Mouse (Mus musculus): ENCODE measurements around the gene Tph2. TPM values are rescaled to one million over a fixed set of nuclear protein-coding genes. Genes with fewer than 3 reads are reported as not detected.
A peak's percentile ranks its signal among the peaks of the same experiment; 100 is the strongest.

Gene Tph2
- total RNA-seq, 2 experiments from 2014 or later: not detected

DNA sequence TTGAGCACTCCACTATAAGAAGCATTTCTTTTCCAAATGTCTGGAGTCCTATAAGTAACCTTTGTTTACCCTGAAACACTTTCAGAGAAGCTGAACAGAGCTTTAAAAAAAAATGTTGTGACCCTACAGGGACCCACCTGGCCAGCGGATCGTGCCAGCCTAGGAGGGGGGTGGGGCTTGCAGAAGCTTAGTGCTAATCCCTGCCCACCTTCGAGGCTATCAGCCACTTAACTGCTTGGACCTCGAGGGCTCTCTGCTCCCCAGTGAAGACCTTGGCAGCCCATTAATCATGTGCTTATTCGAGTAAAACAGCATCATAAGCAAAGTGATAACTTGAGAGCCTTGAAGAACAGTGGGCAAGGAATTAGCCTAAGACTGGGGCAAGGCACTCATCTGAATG is 40.3 kb downstream of the Tph2 start:
- no peak for ATAC-seq (replicated peaks; ENCODE audit: poor library complexity, severe bottlenecking)

DNA sequence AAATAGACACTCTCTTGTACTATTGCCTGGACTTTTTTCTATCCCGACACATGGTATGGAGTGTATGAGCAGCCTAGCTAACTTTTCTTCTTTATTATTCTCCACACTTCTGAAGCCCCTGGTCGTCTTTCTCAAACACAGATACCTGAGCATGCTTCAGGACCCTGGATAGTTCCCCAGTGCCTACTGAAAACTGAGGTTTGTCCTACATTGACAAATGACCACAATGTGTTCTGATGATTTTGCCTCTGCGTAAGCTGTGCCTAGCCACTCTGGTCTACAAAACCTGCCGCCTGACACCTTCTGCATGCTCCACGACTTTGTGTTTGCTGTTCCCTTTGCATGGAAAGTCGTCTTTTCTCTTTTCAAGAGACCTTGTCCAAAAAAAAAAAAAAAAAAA is 41.2 kb downstream of the Tph2 start:
- no peak; the same call in 1 of the 2 replicates for ATAC-seq (replicated peaks; ENCODE audit: poor library complexity, severe bottlenecking)

DNA sequence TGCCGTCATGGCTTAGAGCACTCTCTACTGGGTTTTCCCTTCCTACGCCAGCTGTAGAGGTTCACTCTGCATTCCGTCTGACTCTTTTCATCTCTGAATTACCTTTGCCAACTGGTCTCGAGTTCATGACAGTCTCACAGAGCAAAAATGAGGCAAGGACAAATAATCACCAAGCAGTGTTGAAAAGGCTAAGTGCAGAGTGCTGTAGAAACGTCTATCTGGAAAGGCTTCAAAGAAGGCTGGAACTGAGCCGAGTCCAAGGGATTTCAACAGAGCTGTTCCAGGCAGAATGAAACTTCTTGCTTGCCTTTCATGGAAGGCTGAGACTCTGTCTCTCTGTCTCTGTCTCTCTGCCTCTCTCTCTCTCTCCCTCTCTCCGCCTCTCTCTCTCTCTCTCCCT is 47.8 kb downstream of the Tph2 start:
- no peak for ATAC-seq (replicated peaks; ENCODE audit: poor library complexity, severe bottlenecking)

DNA sequence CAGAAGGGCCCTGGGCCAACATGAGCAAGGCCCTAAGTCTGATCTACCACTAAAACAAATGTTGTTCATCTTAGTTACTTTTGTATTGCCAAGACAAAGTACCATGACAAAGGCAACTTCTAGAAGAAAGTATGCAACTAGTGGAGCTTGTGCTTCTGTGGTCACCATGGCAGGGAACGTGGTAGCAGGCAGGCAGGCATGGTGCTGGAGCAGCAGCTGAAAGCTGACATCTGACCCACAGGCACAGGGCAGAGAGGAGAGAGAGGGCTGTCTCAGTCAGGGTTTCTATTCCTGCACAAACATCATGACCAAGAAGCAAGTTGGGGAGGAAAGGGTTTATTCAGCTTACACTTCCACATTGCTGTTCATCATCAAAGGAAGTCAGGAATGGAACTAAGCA is 56.9 kb downstream of the Tph2 start:
- ATAC-seq (replicated peaks; ENCODE audit: poor library complexity, severe bottlenecking): no peak

DNA sequence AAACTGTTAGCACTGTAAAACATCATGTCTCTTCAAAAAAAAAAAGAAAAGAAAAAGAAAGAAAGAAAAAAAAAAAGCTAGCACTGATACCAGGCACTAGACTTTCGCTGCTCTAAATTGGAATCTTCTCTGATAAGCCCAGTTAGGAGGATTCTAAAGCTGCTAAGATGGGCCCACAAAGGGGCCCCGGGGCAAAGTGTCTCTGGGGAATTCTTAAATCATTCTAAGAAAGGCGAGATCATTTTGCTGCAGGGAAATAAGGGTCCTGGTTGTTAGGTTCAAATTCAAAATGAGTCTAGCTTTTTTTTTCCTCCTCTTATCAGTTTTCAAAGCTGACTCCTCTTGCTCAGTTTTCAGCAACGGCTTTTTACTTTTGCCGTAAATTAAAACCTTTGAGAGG is 59.3 kb downstream of the Tph2 start:
- ATAC-seq (replicated peaks; ENCODE audit: poor library complexity, severe bottlenecking): no peak

DNA sequence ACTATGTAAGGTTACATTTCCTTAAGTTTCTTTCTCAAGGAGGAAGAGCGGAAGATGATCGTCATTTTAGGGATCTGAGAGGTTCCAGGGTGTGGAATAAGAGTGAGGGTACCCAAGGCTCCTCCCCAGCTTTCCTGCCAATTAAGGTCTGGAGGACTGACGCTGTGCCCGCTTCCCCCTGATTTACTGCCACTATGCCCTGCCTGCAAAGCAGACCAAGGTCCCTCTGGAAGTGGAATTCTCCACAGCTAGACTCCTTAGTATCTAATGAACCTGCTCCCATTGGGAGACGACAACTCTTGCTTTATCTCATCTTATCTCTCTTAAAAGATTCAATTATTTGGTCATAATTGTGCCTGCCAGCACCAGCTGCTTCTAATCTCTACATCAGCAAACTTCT is 59.8 kb downstream of the Tph2 start:
- ATAC-seq (replicated peaks; ENCODE audit: poor library complexity, severe bottlenecking): no peak

DNA sequence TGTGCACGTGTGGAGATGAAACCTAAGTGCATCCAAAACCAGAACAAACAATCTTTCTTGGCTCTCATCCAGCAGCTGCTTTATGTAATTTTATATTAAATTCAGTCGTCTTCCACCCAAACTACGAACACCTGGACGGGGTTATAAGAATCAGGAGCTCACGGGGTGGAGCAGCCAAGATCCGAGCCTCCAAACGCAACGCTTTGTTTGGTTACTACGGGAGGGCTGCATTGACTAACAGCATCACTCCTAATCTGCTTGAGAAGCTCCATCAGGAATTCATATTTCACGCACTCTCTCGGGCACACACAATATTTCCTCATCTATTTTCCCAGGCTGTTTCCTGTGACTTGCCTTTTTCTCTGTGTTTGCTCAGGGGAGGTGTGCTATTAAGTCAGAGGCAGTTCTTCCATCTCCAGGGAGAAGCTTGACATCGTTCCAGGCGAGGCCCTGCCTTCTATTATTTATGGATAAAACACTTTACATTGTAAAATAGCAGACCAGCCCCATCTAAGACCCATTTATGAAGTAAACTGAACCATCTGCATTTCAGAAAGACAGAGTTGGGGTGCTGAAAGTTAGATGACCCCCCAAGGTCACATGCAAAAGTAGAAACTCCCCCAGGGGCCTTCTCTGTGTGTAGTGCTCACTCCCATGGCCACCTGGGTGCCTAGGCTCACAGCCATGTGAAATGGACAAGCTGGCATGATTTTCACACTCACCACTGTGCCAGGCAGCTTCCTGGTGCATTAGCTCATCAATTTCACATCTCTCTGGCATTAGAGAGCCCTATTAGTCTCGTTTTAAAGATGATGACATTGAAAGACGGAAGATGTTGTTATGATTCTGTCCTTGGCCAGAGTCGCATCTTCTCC is 76.9 kb downstream of the Tph2 start:
- ATAC-seq (replicated peaks; ENCODE audit: poor library complexity, severe bottlenecking): no peak

DNA sequence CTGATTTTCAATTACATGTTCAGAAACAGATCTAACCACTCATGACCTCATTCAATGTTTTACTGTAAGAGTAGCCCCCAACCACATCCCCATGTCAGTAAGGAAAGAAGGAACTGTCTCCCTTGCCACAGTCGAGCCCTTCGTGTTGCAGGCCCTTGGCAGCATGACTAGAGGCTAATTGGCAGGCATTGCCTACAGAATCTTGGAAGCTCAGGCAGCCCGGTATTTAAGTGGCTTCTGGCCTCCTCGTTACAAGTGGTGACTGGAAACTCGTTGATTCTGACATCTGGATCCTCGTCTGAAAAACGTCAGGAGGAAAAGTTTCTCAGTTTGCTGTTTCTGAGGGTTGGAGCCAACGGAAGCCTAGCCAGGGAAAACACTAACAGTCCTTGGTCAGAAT is 80.6 kb downstream of the Tph2 start:
- ATAC-seq (replicated peaks; ENCODE audit: poor library complexity, severe bottlenecking): no peak

DNA sequence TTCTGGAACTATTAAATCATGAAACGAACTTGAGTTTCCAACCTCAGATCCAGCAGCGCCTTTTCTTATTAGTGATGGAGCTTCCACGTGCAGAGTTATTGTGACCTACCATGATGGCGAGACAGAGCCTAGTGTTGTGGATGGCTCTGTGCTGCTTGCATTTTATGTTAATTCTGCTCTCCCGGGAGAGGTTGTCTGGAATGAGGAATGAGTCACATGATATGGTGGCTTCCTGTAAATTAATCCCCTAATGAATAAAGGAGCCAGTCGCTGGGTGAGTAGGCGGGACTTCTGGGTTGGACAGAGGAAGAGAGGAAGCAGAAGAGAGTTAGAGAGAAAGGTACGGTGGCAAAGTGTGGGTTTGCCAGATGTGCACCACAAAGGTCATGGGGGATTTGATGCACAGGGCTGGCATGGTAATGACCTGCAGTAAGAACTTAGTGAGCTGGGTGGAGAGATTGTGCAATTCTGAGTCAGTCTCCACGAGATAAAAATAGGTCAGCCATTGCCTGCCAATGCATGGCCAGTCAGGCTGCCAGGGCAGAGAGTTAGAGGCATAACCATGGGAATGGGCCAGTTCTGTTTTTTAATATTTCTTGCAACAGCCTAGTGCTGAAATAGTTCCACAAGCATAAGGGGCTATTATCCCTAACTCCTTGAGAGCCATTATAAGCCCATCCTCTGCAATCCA is 84.8 kb downstream of the Tph2 start:
- ATAC-seq (replicated peaks; ENCODE audit: poor library complexity, severe bottlenecking): peak; percentile 75

DNA sequence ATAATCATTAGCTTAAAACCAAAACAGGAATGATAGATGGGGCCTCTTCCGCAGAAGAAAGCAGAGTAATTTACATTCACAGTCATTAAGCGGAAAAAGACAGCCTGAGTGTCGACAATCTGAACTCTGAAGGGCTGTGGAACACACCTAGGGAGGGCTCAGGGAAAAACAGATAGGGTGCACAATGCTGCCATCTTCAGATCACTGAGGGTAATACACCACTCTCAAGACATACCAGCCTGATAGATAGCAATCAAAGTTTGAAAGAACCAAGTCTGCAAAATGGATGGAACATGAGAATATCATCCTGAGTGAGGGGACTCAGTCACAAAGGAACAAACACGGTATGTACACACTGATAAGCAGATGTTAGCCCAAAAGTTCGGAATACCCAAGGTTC is 87.7 kb downstream of the Tph2 start:
- peak; percentile 83 for ATAC-seq (replicated peaks; ENCODE audit: poor library complexity, severe bottlenecking)

DNA sequence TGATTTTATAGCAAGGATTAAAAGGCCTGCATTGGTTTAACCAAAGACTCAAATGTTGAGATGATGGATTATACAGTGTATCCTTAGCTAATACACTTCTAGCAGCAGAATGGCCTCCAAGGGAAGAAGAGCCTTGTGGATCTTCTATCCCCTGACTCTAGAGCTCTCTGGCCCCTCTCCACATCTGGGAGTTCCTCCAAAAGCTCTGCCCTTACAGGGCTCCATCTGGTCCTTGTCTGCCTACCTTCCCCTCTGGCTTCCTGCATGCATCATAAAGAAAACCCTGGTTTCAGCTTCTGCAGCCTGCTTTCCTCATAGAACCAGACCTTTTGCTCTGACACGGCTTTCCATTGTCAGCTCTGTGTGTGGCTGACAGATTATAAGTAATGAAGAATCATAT is 88.6 kb downstream of the Tph2 start:
- no peak for ATAC-seq (replicated peaks; ENCODE audit: poor library complexity, severe bottlenecking)

DNA sequence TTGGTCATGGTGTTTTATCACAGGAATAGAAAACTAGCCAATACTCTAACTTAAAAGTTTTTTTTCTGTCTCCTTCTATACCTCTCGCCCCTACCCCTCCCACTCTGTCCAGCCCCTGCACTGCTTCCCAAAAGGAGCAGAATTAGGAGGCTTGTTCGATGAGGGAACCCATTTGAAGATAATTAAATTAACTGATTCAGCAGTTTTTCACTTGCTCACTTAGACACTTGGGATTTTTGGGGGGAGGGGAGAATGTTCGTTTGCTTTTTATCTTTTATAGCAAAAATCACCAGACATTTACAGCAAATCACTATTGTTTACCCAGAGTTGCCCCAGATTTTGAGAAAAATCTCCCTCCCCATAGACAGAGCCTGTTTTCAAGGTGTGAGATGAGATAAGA is 106.6 kb downstream of the Tph2 start:
- ATAC-seq (replicated peaks; ENCODE audit: poor library complexity, severe bottlenecking): no peak

DNA sequence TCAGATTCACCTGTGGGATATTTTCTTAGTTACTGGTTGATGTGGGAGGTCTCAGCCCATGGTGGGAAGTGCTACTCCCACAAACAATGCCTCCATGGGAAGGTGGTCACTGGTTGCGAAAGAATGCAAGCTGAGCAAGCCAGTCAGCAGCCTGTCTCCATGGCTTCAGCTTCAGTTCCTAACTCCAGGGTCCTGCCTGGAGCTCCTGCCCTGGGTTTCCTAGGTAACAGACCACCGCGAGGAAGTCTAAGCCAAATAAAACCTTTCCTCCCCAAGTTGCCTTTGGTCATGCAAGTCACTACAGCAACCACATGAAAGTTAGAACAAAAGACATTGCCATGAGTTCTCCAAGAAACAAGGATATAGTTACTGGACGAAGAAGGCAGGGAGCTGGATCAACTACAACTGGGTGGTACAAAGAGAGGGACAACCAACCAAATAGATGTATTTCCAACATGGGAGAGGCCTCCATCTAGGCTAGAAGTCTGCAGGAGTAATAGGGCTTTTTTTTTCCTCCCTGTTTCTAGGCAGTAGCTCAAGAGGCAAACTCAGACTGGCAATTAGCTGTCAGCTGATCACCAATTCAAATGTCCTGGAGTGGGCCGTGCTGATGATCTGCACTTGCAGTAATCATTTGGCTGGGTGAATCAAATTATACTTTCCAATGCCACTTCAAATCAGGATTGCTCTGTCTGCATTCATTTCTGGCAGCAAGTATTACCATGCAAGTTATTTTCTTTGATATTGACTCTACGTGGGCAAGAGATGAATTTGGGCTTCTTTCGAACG is 115.5 kb downstream of the Tph2 start:
- ATAC-seq (replicated peaks; ENCODE audit: poor library complexity, severe bottlenecking): no peak

DNA sequence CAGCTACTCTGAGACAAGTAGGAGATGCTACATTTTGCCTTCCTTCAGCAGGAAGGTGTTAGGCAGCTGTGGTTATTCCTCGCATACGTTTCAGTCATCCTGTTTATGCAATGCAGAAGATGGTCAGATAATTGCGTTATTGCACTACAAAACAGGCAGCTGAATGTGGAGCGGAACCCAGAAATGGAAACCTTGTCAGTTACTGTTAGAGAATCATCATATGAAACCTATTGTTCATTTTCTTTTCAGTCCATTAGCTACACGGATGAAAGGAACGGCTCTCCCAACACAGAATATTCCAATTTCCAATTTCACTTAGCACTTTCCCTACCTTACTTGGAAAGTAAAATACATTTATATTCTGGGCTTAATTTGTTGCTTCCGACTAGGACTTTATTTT is 120.9 kb downstream of the Tph2 start:
- 0 out of 2 replicates have a peak, but pooled peaks have one; percentile 14 for ATAC-seq (replicated peaks; ENCODE audit: poor library complexity, severe bottlenecking)

DNA sequence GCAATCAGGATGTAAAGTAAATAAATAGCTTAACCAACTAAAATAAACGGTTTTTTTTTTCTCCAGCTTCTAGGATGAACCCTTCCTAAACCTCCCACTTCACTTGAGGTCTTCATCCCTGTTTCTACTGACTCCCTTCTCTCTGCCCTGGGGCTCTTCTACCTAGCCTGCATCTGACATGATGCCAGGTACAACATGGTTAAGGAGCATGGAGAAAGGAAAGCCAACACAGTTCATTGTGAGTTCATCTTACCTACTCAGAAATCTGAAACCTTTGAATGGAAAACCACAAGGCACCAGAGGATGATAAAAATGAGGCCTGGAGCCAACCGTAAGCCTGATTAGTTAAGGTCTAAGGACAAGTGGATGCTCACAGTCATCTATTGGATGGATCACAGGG is 123.3 kb downstream of the Tph2 start:
- no peak for ATAC-seq (replicated peaks; ENCODE audit: poor library complexity, severe bottlenecking)

DNA sequence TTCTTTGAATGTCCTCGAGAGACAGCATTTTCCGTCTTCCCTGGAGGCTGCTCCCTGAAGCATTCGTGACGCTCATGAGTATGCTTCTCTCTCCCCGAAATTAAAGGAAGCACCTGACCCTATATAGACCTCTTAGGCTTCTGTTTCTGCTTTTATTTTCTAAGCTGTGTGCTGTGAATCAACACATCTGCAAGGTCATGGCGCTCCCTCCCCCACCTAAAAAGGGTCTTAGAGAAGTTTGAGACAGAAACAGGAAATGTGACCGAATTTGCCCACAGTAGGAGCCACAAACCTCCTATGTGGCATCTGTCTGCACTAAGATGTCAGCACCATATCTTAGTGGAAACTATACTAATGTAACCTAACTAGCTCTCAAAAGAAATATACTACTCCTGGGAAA is 124.1 kb downstream of the Tph2 start:
- peak; percentile 40 for ATAC-seq (replicated peaks; ENCODE audit: poor library complexity, severe bottlenecking)

DNA sequence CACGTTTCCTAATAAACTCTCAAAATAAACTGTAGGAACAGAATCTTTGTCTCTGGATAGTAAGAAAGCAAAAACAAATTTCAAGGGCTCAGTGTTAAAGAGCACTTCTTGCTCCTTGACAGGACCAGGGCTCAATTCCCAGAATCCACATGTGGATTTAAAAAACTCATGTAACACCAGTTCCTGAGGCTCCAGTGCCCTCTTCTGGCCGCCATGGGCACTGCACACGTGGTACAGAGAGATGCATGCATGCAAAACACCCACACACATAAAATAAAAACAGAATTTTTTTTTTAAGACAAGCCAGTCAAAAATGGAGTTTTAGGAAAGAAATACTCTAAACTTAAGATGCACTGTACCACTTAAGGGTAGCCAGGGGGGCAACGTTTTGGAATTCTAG is 133.2 kb downstream of the Tph2 start:
- no peak for ATAC-seq (replicated peaks; ENCODE audit: poor library complexity, severe bottlenecking)

DNA sequence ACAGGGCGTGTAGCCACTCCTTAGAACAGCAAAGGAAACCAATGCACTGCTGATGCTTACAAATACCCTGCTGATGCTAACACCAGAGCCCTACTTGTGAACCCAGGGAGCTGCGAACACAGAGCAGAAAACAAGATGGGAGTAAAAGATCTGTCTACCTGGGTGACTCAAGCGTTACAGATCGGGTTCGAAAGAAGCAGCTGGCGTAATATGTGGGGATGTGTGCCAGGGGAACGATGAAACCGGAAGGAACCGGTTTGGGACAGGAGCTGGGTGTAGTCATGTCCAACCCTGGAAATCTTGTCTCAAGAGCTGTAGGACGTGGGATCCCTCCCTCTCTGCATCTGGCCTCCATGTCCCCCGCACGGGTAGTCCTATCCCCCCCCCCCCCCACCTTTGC is 134.1 kb downstream of the Tph2 start:
- no peak for ATAC-seq (replicated peaks; ENCODE audit: poor library complexity, severe bottlenecking)

DNA sequence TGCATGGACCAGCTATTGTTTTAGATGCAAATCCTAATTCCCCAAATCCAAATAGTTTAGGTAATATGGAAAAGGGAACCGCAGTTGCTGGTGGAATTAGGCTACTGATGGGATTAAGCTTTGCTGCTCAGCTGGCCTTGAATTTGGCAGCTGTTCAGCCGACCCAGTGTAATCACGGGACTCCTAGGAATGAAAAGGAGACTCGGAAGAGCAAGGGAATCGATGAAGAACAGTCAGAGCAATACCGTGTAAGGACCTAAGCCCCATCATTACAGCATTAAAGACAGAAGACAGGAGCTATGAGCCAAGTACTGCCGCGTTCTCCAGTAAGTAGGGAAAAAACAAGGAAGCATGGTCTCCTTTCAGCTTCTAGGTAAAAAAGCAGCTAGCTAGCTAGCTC is 134.6 kb downstream of the Tph2 start:
- ATAC-seq (replicated peaks; ENCODE audit: poor library complexity, severe bottlenecking): no peak

DNA sequence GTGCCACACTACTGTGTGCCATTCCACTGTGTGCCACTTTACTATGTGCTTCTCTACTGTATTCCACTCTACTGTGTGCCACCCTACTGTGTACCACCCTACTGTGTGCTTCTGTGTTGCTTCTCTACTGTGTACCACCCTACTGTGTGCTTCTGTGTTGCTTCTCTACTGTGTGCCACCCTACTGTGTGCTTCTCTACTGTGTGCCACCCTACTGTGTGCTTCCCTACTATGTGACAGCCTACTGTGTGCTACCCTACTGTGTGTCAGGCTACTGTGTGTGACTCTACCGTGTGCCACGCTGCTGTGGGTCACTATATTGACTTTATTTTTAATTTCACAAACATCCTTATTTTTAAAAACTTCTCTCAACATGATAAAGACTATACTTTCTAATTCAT is 136.3 kb downstream of the Tph2 start:
- ATAC-seq (replicated peaks; ENCODE audit: poor library complexity, severe bottlenecking): no peak; the same call in 1 of the 2 replicates

DNA sequence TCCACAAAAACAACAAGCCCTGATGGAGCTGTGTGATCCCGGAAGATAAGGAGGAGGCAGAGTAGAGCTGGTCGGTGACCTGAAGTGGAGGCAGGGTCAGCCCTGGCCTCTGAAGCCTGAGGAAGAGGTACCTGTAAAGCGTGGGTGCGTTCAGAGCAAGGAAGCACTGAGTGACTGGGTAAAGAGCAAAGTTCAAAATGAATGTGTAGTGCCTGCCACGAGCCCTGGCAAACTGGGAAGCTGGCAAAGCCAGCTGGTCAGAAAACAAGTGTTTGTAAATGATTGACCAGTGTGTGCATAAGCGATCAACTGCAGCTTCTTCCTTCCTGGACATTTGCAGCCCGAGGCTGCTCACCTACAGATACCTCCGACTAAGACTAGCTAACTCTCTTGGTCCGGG is 149.1 kb downstream of the Tph2 start:
- no peak for ATAC-seq (replicated peaks; ENCODE audit: poor library complexity, severe bottlenecking)

All from granulocyte monocyte progenitor cell, adult 5-6 weeks (primary cell).